In genomic region chr11:69837952-69838713, GRCm38 (mm10) we compare ENCODE assay signal across 8 mouse cellular contexts. TPM values are rescaled to one million over a fixed set of nuclear protein-coding genes. Genes with fewer than 3 reads are reported as not detected.
DNase-seq lines count a peak whose midpoint lies in the region; ATAC-seq lines count a peak whose summit lies in the region.

Tmem256 (plus strand) TSS chr11:69838514.

- no peaks in the 10 kb centered on the region for H3K9me3 ChIP-seq in heart, embryonic 13.5 days
- H3K9me3 ChIP-seq in liver, embryonic 12.5 days (replicated peaks): no peaks in the 10 kb centered on the region
- no peaks in the 10 kb centered on the region for H3K9me3 ChIP-seq in stomach, embryonic 15.5 days

- ATAC-seq in heart, embryonic 13.5 days (ENCODE audit: extremely low read depth, insufficient number of reproducible peaks, low FRiP score, low TSS enrichment): peak; percentile 90
- peak; percentile 85 for ATAC-seq in liver, embryonic 12.5 days
- ATAC-seq in stomach, embryonic 15.5 days (ENCODE audit: insufficient read depth, low FRiP score, low read depth): peak; percentile 89

- H3K4me2 ChIP-seq in heart, embryonic 13.5 days: peak within 1 kb of the TSS; percentile 88
- H3K4me2 ChIP-seq in liver, embryonic 12.5 days: peak within 1 kb of the TSS; percentile 98
- H3K4me2 ChIP-seq in stomach, embryonic 15.5 days: peak within 1 kb of the TSS; percentile 91

- no peaks in the 10 kb centered on the region for H3K4me1 ChIP-seq in brown adipose tissue, adult 24 weeks (ENCODE audit: control insufficient read depth, insufficient read depth, insufficient read length, low read length)
- peaks cover 50% of the 10 kb centered on the region for H3K4me1 ChIP-seq in heart, embryonic 13.5 days
- H3K4me1 ChIP-seq in liver, embryonic 12.5 days: peaks cover 73% of the 10 kb centered on the region
- H3K4me1 ChIP-seq in stomach, embryonic 15.5 days: peaks cover 37% of the 10 kb centered on the region

- peak within 1 kb of the TSS; percentile 84 for H3K9ac ChIP-seq in heart, embryonic 13.5 days
- peak within 1 kb of the TSS; percentile 77 for H3K9ac ChIP-seq in liver, embryonic 12.5 days
- peak within 1 kb of the TSS; percentile 73 for H3K9ac ChIP-seq in stomach, embryonic 15.5 days

- H3K4me3 ChIP-seq in brown adipose tissue, adult 24 weeks (ENCODE audit: insufficient read depth, low read depth, low read length): peak within 1 kb of the TSS; percentile 79
- peak within 1 kb of the TSS; percentile 64 for H3K4me3 ChIP-seq in heart, embryonic 13.5 days
- H3K4me3 ChIP-seq in liver, embryonic 12.5 days: peak within 1 kb of the TSS; percentile 63
- peak within 1 kb of the TSS; percentile 77 for H3K4me3 ChIP-seq in stomach, embryonic 15.5 days (replicated peaks)

- DNase-seq in CD4-positive, CD25-positive, alpha-beta regulatory T cell, adult 2 months (ENCODE audit: low read depth, low spot score): peak; percentile 96
- DNase-seq in fat pad, adult 2 months (ENCODE audit: extremely low read depth, low read depth, low spot score): peak; percentile 91
- peak; percentile 97 for DNase-seq in kidney, postnatal 10 days
- peak; percentile 94 for DNase-seq in natural killer cell, adult 2 months (ENCODE audit: low spot score in 2 of 2)

- 0 out of 2 replicates have a peak, but pooled peaks cover 3% of the 10 kb centered on the region for H3K36me3 ChIP-seq in heart, embryonic 13.5 days
- H3K36me3 ChIP-seq in liver, embryonic 12.5 days: 0 out of 2 replicates have a peak, but pooled peaks cover 5% of the 10 kb centered on the region
- no peaks in the 10 kb centered on the region for H3K36me3 ChIP-seq in stomach, embryonic 15.5 days

- peak within 1 kb of the TSS; percentile 76 for H3K27ac ChIP-seq in brown adipose tissue, adult 24 weeks (replicated peaks; ENCODE audit: low read depth, low read length)
- peak within 1 kb of the TSS; percentile 85 for H3K27ac ChIP-seq in heart, embryonic 13.5 days (replicated peaks)
- H3K27ac ChIP-seq in liver, embryonic 12.5 days: peak within 1 kb of the TSS; percentile 80
- H3K27ac ChIP-seq in stomach, embryonic 15.5 days: peak within 1 kb of the TSS; percentile 91

- H3K27me3 ChIP-seq in heart, embryonic 13.5 days (replicated peaks): peaks cover 40% of the 10 kb centered on the region
- H3K27me3 ChIP-seq in liver, embryonic 12.5 days (replicated peaks): peaks cover 47% of the 10 kb centered on the region
- peaks cover 3% of the 10 kb centered on the region; the same call in 1 of the 2 replicates for H3K27me3 ChIP-seq in stomach, embryonic 15.5 days (replicated peaks)

- WGBS in heart, embryonic 13.5 days: under 1% methylated on average over 34 of the region's 34 CpGs
- WGBS in liver, embryonic 12.5 days (ENCODE audit: insufficient replicate concordance): under 1% methylated on average over 34 of the region's 34 CpGs
- 0% methylated on average over 34 of the region's 34 CpGs for WGBS in stomach, embryonic 15.5 days

RNA-seq across cellular contexts. Expression of gene Tmem256, which starts in this region (rescaled TPM):
- 206 and 248 TPM in 2 replicates for polyA plus RNA-seq in brown adipose tissue, adult 24 weeks (2012; ENCODE audit: insufficient read depth, insufficient read length, missing spikeins)
- polyA plus RNA-seq in heart, embryonic 13.5 days (2015; fragmentation: Nextera tagmentation; extraction: Ambion mirVana): 330 and 361 TPM in 2 replicates
- 330 and 338 TPM in 2 replicates for polyA plus RNA-seq in liver, embryonic 12.5 days (2016; fragmentation: Nextera tagmentation; extraction: Ambion mirVana)
- 400 and 416 TPM in 2 replicates for polyA plus RNA-seq in stomach, embryonic 15.5 days (2015; fragmentation: Nextera tagmentation; extraction: Ambion mirVana)

Comparison
In these comparisons a context has a peak if more than half of its experiments do, and no peak if none do; other contexts are left out.
1. Peak in every context shown above with its lines: DNase-seq, ATAC-seq, H3K4me3 ChIP-seq and H3K27ac ChIP-seq.